Mouse (Mus musculus): ENCODE measurements around the gene Zfp36l2.
"Not testable (repeated sequence)": the region's sequence is repeated elsewhere in the genome, so short reads cannot be mapped to it uniquely, and the experiment has no call there.

Zfp36l2 gene

GRCm38 (mm10) chr17:84187727-84188373 lies at the start of gene Zfp36l2:
TSS of gene Zfp36l2 (minus strand) at chr17:84187947.
- DNase-seq (ENCODE audit: low spot score): peak; percentile 98

GRCm38 (mm10) chr17:84236781-84237557 lies 49.2 kb upstream of the Zfp36l2 start:
- DNase-seq (ENCODE audit: low spot score): no peak

- no peak for DNase-seq (ENCODE audit: low spot score)
These were observed 47.7 kb upstream of the Zfp36l2 start for GRCm38 (mm10) chr17:84235399-84235928.

GRCm38 (mm10) chr17:84234785-84235184 lies 47.0 kb upstream of the Zfp36l2 start:
- DNase-seq (ENCODE audit: low spot score): not testable (repeated sequence)

GRCm38 (mm10) chr17:84233758-84234157 lies 46.0 kb upstream of the Zfp36l2 start:
- no peak for DNase-seq (ENCODE audit: low spot score)

- no peak for DNase-seq (ENCODE audit: low spot score)
These were observed 43.6 kb upstream of the Zfp36l2 start for GRCm38 (mm10) chr17:84231361-84231760.

- DNase-seq (ENCODE audit: low spot score): no peak
These were observed 40.5 kb upstream of the Zfp36l2 start for GRCm38 (mm10) chr17:84228223-84228622.

GRCm38 (mm10) chr17:84226681-84227080 lies 38.9 kb upstream of the Zfp36l2 start:
- DNase-seq (ENCODE audit: low spot score): no peak

GRCm38 (mm10) chr17:84226231-84226630 lies 38.5 kb upstream of the Zfp36l2 start:
- no peak for DNase-seq (ENCODE audit: low spot score)

GRCm38 (mm10) chr17:84224217-84224887 lies 36.6 kb upstream of the Zfp36l2 start:
- no peak for DNase-seq (ENCODE audit: low spot score)

- not testable (repeated sequence) for DNase-seq (ENCODE audit: low spot score)
These were observed 31.1 kb upstream of the Zfp36l2 start for GRCm38 (mm10) chr17:84218841-84219240.

GRCm38 (mm10) chr17:84217696-84218095 lies 29.9 kb upstream of the Zfp36l2 start:
- no peak for DNase-seq (ENCODE audit: low spot score)

- no peak for DNase-seq (ENCODE audit: low spot score)
These were observed 27.7 kb upstream of the Zfp36l2 start for GRCm38 (mm10) chr17:84215264-84215960.

- DNase-seq (ENCODE audit: low spot score): no peak
These were observed 25.7 kb upstream of the Zfp36l2 start for GRCm38 (mm10) chr17:84213464-84213863.

- DNase-seq (ENCODE audit: low spot score): no peak
These were observed 19.9 kb upstream of the Zfp36l2 start for GRCm38 (mm10) chr17:84207611-84208010.

GRCm38 (mm10) chr17:84206239-84206638 lies 18.5 kb upstream of the Zfp36l2 start:
- no peak for DNase-seq (ENCODE audit: low spot score)

GRCm38 (mm10) chr17:84204962-84205361 lies 17.2 kb upstream of the Zfp36l2 start:
- DNase-seq (ENCODE audit: low spot score): no peak

GRCm38 (mm10) chr17:84203340-84203739 lies 15.6 kb upstream of the Zfp36l2 start:
- DNase-seq (ENCODE audit: low spot score): no peak

GRCm38 (mm10) chr17:84201183-84201582 lies 13.4 kb upstream of the Zfp36l2 start:
- DNase-seq (ENCODE audit: low spot score): no peak

GRCm38 (mm10) chr17:84197912-84198344 lies 10.2 kb upstream of the Zfp36l2 start:
- peak; percentile 53 for DNase-seq (ENCODE audit: low spot score)

- no peak for DNase-seq (ENCODE audit: low spot score)
These were observed 8.6 kb upstream of the Zfp36l2 start for GRCm38 (mm10) chr17:84196329-84196728.

- DNase-seq (ENCODE audit: low spot score): no peak
These were observed 8.1 kb upstream of the Zfp36l2 start for GRCm38 (mm10) chr17:84195835-84196234.

All from yolk sac, embryonic 10.5 days (tissue).